Mouse (Mus musculus): ENCODE data around the gene 4833439L19Rik.
"Not testable (repeated sequence)": the region's sequence is repeated elsewhere in the genome, so short reads cannot be mapped to it uniquely, and the experiment has no call there.

The 4833439L19Rik gene

GRCm38 (mm10) chr13:54565201-54565581 is at the start of gene 4833439L19Rik:
TSS of gene 4833439L19Rik (minus strand) at chr13:54565435.
- DNase-seq (ENCODE audit: low spot score in 2 of 2): peak; percentile 91 to 92

- not testable (repeated sequence) for DNase-seq (ENCODE audit: low spot score in 2 of 2)
These were observed 47.9 kb upstream of the 4833439L19Rik start for GRCm38 (mm10) chr13:54613141-54613540.

- peak; percentile 81 to 86 for DNase-seq (ENCODE audit: low spot score in 2 of 2)
These were observed 45.9 kb upstream of the 4833439L19Rik start, which contains the start of gene Cltb for GRCm38 (mm10) chr13:54610972-54611754. TSS of gene Cltb (minus strand) at chr13:54611344.

- no peak for DNase-seq (ENCODE audit: low spot score in 2 of 2)
These were observed 45.4 kb upstream of the 4833439L19Rik start for GRCm38 (mm10) chr13:54610613-54610971.

GRCm38 (mm10) chr13:54609301-54609700 is 44.1 kb upstream of the 4833439L19Rik start:
- no peak for DNase-seq (ENCODE audit: low spot score in 2 of 2)

- DNase-seq (ENCODE audit: low spot score in 2 of 2): no peak
These were observed 43.4 kb upstream of the 4833439L19Rik start for GRCm38 (mm10) chr13:54608666-54609065.

- no peak for DNase-seq (ENCODE audit: low spot score in 2 of 2)
These were observed 42.8 kb upstream of the 4833439L19Rik start for GRCm38 (mm10) chr13:54608002-54608401.

- no peak for DNase-seq (ENCODE audit: low spot score in 2 of 2)
These were observed 42.0 kb upstream of the 4833439L19Rik start for GRCm38 (mm10) chr13:54607204-54607603.

GRCm38 (mm10) chr13:54605426-54605825 is 40.2 kb upstream of the 4833439L19Rik start:
- no peak for DNase-seq (ENCODE audit: low spot score in 2 of 2)

- no peak for DNase-seq (ENCODE audit: low spot score in 2 of 2)
These were observed 39.0 kb upstream of the 4833439L19Rik start for GRCm38 (mm10) chr13:54604221-54604620.

GRCm38 (mm10) chr13:54603501-54603900 is 38.3 kb upstream of the 4833439L19Rik start:
- no peak for DNase-seq (ENCODE audit: low spot score in 2 of 2)

GRCm38 (mm10) chr13:54602639-54603111 is 37.4 kb upstream of the 4833439L19Rik start:
- no peak for DNase-seq (ENCODE audit: low spot score in 2 of 2)

GRCm38 (mm10) chr13:54598622-54599143 is 33.4 kb upstream of the 4833439L19Rik start:
- DNase-seq (ENCODE audit: low spot score in 2 of 2): no peak

GRCm38 (mm10) chr13:54596870-54597269 is 31.6 kb upstream of the 4833439L19Rik start:
- DNase-seq (ENCODE audit: low spot score in 2 of 2): no peak

GRCm38 (mm10) chr13:54596107-54596690 is 31.0 kb upstream of the 4833439L19Rik start:
- no peak for DNase-seq (ENCODE audit: low spot score in 2 of 2)

GRCm38 (mm10) chr13:54593617-54594016 is 28.4 kb upstream of the 4833439L19Rik start:
- no peak for DNase-seq (ENCODE audit: low spot score in 2 of 2)

GRCm38 (mm10) chr13:54591776-54592356 is 26.6 kb upstream of the 4833439L19Rik start:
- DNase-seq (ENCODE audit: low spot score in 2 of 2): no peak

GRCm38 (mm10) chr13:54589996-54590951 is 25.0 kb upstream of the 4833439L19Rik start, which contains the start of the genes Nop16 and Higd2a:
TSS of gene Nop16 (minus strand) at chr13:54590090.
TSS of gene Higd2a (plus strand) at chr13:54590207.
- DNase-seq (ENCODE audit: low spot score in 2 of 2): peak; percentile 98

- DNase-seq (ENCODE audit: low spot score in 2 of 2): no peak
These were observed 24.3 kb upstream of the 4833439L19Rik start for GRCm38 (mm10) chr13:54589414-54589995.

- no peak for DNase-seq (ENCODE audit: low spot score in 2 of 2)
These were observed 20.6 kb upstream of the 4833439L19Rik start for GRCm38 (mm10) chr13:54585831-54586230.

- no peak for DNase-seq (ENCODE audit: low spot score in 2 of 2)
These were observed 17.6 kb upstream of the 4833439L19Rik start for GRCm38 (mm10) chr13:54582860-54583259.
